Mouse (Mus musculus) neural tube, embryonic 14.5 days (tissue): Measurements from ENCODE around the gene Ifi204. TPM values are rescaled to one million over a fixed set of nuclear protein-coding genes. Genes with fewer than 3 reads are reported as not detected.
"Not testable (repeated sequence)": the region's sequence is repeated elsewhere in the genome, so short reads cannot be mapped to it uniquely, and the experiment has no call there.

Source experiments
- ATAC-seq: fragments of 200-750 bp; cut with Nextera tagmentation; 2 replicates; pipeline ENCODE4 v1.8.0; 2017; ENCODE audit warnings: low read depth, mild to moderate bottlenecking, moderate TSS enrichment, moderate library complexity
- H3K27ac ChIP-seq: fragments of 300-500 bp; sonication (generic); 2 replicates; pipeline ENCODE4 v1.5.1; 2014; ENCODE audit warnings: low read depth, mild to moderate bottlenecking, control low read depth, low read length, moderate library complexity, mixed read lengths
- H3K27me3 ChIP-seq: fragments of 300-500 bp; sonication (generic); 2 replicates; pipeline ENCODE4 v1.6.1; 2014; ENCODE audit warnings: low read length; ENCODE audit not compliant: control insufficient read depth, insufficient read depth
- H3K36me3 ChIP-seq: fragments of 300-500 bp; sonication (generic); 2 replicates; pipeline ENCODE4 v1.6.1; 2014; ENCODE audit warnings: low read length, mixed read lengths; ENCODE audit not compliant: control insufficient read depth, insufficient read depth
- H3K4me1 ChIP-seq: fragments of 300-500 bp; sonication (generic); 2 replicates; pipeline ENCODE4 v1.6.1; 2014; ENCODE audit warnings: low read length; ENCODE audit not compliant: control insufficient read depth, insufficient read depth
- H3K4me2 ChIP-seq: fragments of 300-500 bp; sonication (generic); 2 replicates; pipeline ENCODE4 v1.6.1; 2014; ENCODE audit warnings: mild to moderate bottlenecking, low read depth, low read length, control low read depth
- H3K4me3 ChIP-seq: fragments of 300-500 bp; sonication (generic); 2 replicates; pipeline ENCODE4 v1.5.1; 2014; ENCODE audit warnings: low read depth, low read length, control low read depth, mixed read lengths
- H3K9ac ChIP-seq: fragments of 300-500 bp; sonication (generic); replicated peaks from 2 replicates; pipeline ENCODE4 v1.6.1; 2014; ENCODE audit warnings: low read depth, mild to moderate bottlenecking, control low read depth, low read length, mixed read lengths
- H3K9me3 ChIP-seq: fragments of 300-500 bp; sonication (generic); 2 replicates; pipeline ENCODE4 v1.6.1; 2016; ENCODE audit warnings: low read length; ENCODE audit not compliant: control insufficient read depth
- WGBS: fragments of 180-500 bp; shearing (Covaris S2); extraction: QIAGEN DNeasy Blood & Tissue Kit; methylation state at CpG from one replicate; pipeline ENCODE4 v1.1.7; 2014; 5-methylcytosine and 5-hydroxymethylcytosine counted together
- polyA plus RNA-seq: library from polyadenylated mRNA; unstranded; fragments of >200 nt; fragmentation: Nextera tagmentation; extraction: Ambion mirVana; gene quantifications from 2 replicates; pipeline ENCODE4 v1.2.1, GENCODE M21; 2014

Ifi204 gene
- 0.28 and 0.67 TPM in 2 replicates for polyA plus RNA-seq

GRCm38 (mm10) chr1:173766848-173767617 lies at the start of gene Ifi204:
TSS of gene Ifi204 (minus strand) at chr1:173766943.
- H3K27me3 ChIP-seq, ATAC-seq, H3K9ac ChIP-seq, H3K4me2 ChIP-seq, H3K4me3 ChIP-seq, H3K4me1 ChIP-seq, H3K27ac ChIP-seq, H3K36me3 ChIP-seq, H3K9me3 ChIP-seq: not testable (repeated sequence)
- WGBS, result 87% methylated on average over 5 of the region's 5 CpGs

GRCm38 (mm10) chr1:173809294-173809693 lies 42.6 kb upstream of the Ifi204 start:
- not testable (repeated sequence) for H3K9ac ChIP-seq, H3K9me3 ChIP-seq, H3K27me3 ChIP-seq, H3K4me1 ChIP-seq, H3K4me2 ChIP-seq, ATAC-seq, H3K27ac ChIP-seq, H3K4me3 ChIP-seq, H3K36me3 ChIP-seq
- 98% methylated on average over 2 of the region's 2 CpGs for WGBS

GRCm38 (mm10) chr1:173802689-173803281 lies 36.0 kb upstream of the Ifi204 start:
- H3K9ac ChIP-seq, H3K4me3 ChIP-seq, H3K4me2 ChIP-seq, H3K9me3 ChIP-seq, H3K27ac ChIP-seq, H3K27me3 ChIP-seq, H3K4me1 ChIP-seq, H3K36me3 ChIP-seq, ATAC-seq: not testable (repeated sequence)
- 57% methylated on average over 2 of the region's 2 CpGs for WGBS

DNA sequence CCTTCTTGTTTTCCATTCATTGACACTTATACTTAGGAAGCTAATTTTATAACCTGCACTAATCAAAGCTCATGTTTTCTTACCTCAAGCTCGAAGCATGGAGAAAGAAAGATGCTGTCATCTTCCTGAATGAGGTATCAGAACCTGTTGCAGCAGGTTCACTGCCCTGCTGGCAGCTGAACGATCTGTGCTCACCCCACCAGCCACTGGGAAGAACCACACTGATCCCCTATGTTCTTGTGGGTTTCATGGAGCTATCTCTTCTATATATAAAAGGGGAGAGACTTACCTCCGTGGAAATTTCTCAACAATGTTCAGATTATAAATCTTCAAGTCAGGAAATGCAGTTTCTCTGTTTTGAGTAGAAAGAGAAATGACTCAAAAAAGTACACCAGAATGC lies 35.5 kb upstream of the Ifi204 start:
- H3K27ac ChIP-seq, H3K27me3 ChIP-seq, H3K36me3 ChIP-seq, H3K4me1 ChIP-seq, H3K9me3 ChIP-seq, H3K4me3 ChIP-seq, ATAC-seq, H3K4me2 ChIP-seq, H3K9ac ChIP-seq: not testable (repeated sequence)
- 77% methylated on average over 3 of the region's 3 CpGs for WGBS

- H3K4me2 ChIP-seq, H3K9ac ChIP-seq, H3K4me1 ChIP-seq, H3K4me3 ChIP-seq, H3K9me3 ChIP-seq, H3K27me3 ChIP-seq, ATAC-seq, H3K36me3 ChIP-seq, H3K27ac ChIP-seq: not testable (repeated sequence)
- 92% methylated on average over 2 of the region's 2 CpGs for WGBS
Observed at GRCm38 (mm10) chr1:173801791-173802190, 35.0 kb upstream of the Ifi204 start.

GRCm38 (mm10) chr1:173773457-173773856 lies 6.7 kb upstream of the Ifi204 start:
- H3K27me3 ChIP-seq, H3K9me3 ChIP-seq, H3K36me3 ChIP-seq, ATAC-seq, H3K9ac ChIP-seq, H3K4me1 ChIP-seq, H3K27ac ChIP-seq, H3K4me2 ChIP-seq, H3K4me3 ChIP-seq: not testable (repeated sequence)
- 67% methylated on average over 3 of the region's 3 CpGs for WGBS

DNA sequence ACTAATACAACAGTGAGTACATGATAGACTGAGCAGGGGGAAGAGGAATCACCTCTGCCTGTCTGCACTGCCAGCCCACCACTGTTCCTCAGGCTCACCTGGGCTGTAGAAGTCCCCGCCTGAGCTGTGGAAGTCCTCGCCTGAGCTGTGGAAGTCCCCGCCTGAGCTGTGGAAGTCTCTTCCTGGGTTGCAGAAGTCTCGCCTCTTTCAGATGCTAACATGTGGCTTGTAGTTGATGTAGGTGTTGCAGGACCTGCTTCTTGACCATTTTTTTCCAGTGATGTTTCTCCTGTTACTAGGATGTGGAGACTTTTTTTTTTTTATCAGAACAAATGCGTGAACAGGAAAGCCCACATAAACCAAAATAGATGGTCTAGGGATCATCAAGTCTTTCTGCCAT lies 6.7 kb downstream of the Ifi204 start:
- not testable (repeated sequence) for ATAC-seq, H3K36me3 ChIP-seq, H3K4me1 ChIP-seq, H3K27me3 ChIP-seq, H3K9ac ChIP-seq, H3K27ac ChIP-seq, H3K9me3 ChIP-seq, H3K4me3 ChIP-seq, H3K4me2 ChIP-seq
- 84% methylated on average over 4 of the region's 5 CpGs for WGBS

- H3K27ac ChIP-seq, result no peak overlapping the region
- H3K36me3 ChIP-seq, result no peaks in the 10 kb centered on the region
- 82% methylated on average over 1 of the region's 1 CpGs for WGBS
- no peak for ATAC-seq
- no peaks in the 10 kb centered on the region for H3K4me1 ChIP-seq
- no peaks in the 10 kb centered on the region for H3K27me3 ChIP-seq
- H3K9ac ChIP-seq, result no peak overlapping the region
- no peak overlapping the region for H3K4me3 ChIP-seq
- H3K4me2 ChIP-seq, result no peak overlapping the region
- no peaks in the 10 kb centered on the region for H3K9me3 ChIP-seq
Observed at GRCm38 (mm10) chr1:173742262-173742661, 24.5 kb downstream of the Ifi204 start.

GRCm38 (mm10) chr1:173741656-173742055 lies 25.1 kb downstream of the Ifi204 start, which contains the start of gene Ifi207:
TSS of gene Ifi207 (minus strand) at chr1:173741747.
- WGBS, result 76% methylated on average over 4 of the region's 4 CpGs
- Histone ChIP-seq H3K4me1 (no peaks in the 10 kb centered on the region), H3K9ac (no peak within 1 kb of the TSS), H3K36me3 (no peaks in the 10 kb centered on the region), H3K27me3 (no peaks in the 10 kb centered on the region), H3K4me3 (no peak within 1 kb of the TSS), H3K4me2 (no peak within 1 kb of the TSS), H3K9me3 (no peaks in the 10 kb centered on the region), H3K27ac (no peak within 1 kb of the TSS)
- no peak for ATAC-seq
